Mouse (Mus musculus): Measurements from ENCODE around the gene 2810408A11Rik. TPM values are rescaled to one million over a fixed set of nuclear protein-coding genes. Genes with fewer than 3 reads are reported as not detected.

Gene 2810408A11Rik
- polyA plus RNA-seq, 1 experiment from 2014 or later = 1.2 TPM

- no peaks in the 10 kb centered on the region for H3K27me3 ChIP-seq (ENCODE audit: insufficient read depth, low read length)
- ATAC-seq (no peak), DNase-seq (no peak)
- H3K9me3 ChIP-seq (ENCODE audit: low read length) = no peaks in the 10 kb centered on the region
- TF ChIP-seq EP300 (IDR thresholded peaks at IDR 0.05; ENCODE audit: low read depth) (no peak), CTCF (IDR thresholded peaks at IDR 0.05; ENCODE audit: low read depth) (no peak)
- peaks cover 30% of the 10 kb centered on the region for H3K4me1 ChIP-seq (ENCODE audit: insufficient read depth)
- H3K36me3 ChIP-seq (replicated peaks; ENCODE audit: insufficient read depth, low read length) = peaks cover 76% of the 10 kb centered on the region
- no peak overlapping the region for H3K27ac ChIP-seq (ENCODE audit: low read depth)
- WGBS (ENCODE audit: insufficient replicate concordance) = 93% methylated on average over 6 of the region's 6 CpGs
- no peak overlapping the region for H3K9ac ChIP-seq (replicated peaks)
- H3K4me2 ChIP-seq (ENCODE audit: low read depth, low read length) = no peak overlapping the region
- H3K4me3 ChIP-seq (ENCODE audit: low read depth, low read length) = no peak overlapping the region
Measured at GRCm38 (mm10) chr11:69911701-69912100, 10.9 kb upstream of the 2810408A11Rik start.

GRCm38 (mm10) chr11:69910781-69911560 lies 10.2 kb upstream of the 2810408A11Rik start:
- no peak for DNase-seq
- H3K9me3 ChIP-seq (ENCODE audit: low read length) = no peaks in the 10 kb centered on the region
- no peak overlapping the region for H3K4me3 ChIP-seq (ENCODE audit: low read depth, low read length)
- H3K4me2 ChIP-seq (ENCODE audit: low read depth, low read length) = no peak overlapping the region
- H3K27me3 ChIP-seq (ENCODE audit: insufficient read depth, low read length) = no peaks in the 10 kb centered on the region
- H3K27ac ChIP-seq (ENCODE audit: low read depth) = no peak overlapping the region
- H3K36me3 ChIP-seq (replicated peaks; ENCODE audit: insufficient read depth, low read length) = peaks cover 76% of the 10 kb centered on the region
- peaks cover 22% of the 10 kb centered on the region for H3K4me1 ChIP-seq (ENCODE audit: insufficient read depth)
- WGBS (ENCODE audit: insufficient replicate concordance) = 88% methylated on average over 17 of the region's 17 CpGs
- no peak overlapping the region for H3K9ac ChIP-seq (replicated peaks)
- ATAC-seq = no peak
- TF ChIP-seq EP300 (IDR thresholded peaks at IDR 0.05; ENCODE audit: low read depth) = no peak

DNA sequence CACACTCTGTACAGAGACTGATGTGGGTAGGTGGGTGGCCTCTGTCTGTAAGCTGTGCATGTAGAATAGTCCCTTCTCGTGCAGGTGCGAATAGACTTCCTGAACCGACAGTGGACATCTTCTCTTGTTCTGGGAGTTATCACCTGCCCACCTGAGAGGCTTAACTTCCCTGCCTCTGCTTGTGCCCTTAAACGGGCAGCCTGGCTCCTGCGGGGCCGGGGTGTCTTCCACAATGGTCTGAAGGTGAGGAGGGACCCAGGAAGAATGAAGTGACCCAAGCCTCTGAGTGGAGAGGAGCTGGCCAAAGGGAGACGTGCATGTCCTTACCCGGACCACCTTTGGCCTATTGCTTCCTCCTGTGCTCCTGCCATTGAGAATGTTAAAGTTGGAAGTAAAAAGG lies 9.4 kb upstream of the 2810408A11Rik start:
- Histone ChIP-seq H3K9ac (replicated peaks) (no peak overlapping the region), H3K4me1 (ENCODE audit: insufficient read depth) (peaks cover 15% of the 10 kb centered on the region), H3K9me3 (ENCODE audit: low read length) (no peaks in the 10 kb centered on the region), H3K4me3 (ENCODE audit: low read depth, low read length) (no peak overlapping the region), H3K27ac (ENCODE audit: low read depth) (no peak overlapping the region), H3K4me2 (ENCODE audit: low read depth, low read length) (no peak overlapping the region), H3K36me3 (replicated peaks; ENCODE audit: insufficient read depth, low read length) (peaks cover 76% of the 10 kb centered on the region), H3K27me3 (ENCODE audit: insufficient read depth, low read length) (no peaks in the 10 kb centered on the region)
- DNase-seq (peak; percentile 10), ATAC-seq (no peak)
- 90% methylated on average over 8 of the region's 8 CpGs for WGBS (ENCODE audit: insufficient replicate concordance)
- TF ChIP-seq CTCF (IDR thresholded peaks at IDR 0.05; ENCODE audit: low read depth) = no peak
- no peak for TF ChIP-seq EP300 (IDR thresholded peaks at IDR 0.05; ENCODE audit: low read depth)

DNA sequence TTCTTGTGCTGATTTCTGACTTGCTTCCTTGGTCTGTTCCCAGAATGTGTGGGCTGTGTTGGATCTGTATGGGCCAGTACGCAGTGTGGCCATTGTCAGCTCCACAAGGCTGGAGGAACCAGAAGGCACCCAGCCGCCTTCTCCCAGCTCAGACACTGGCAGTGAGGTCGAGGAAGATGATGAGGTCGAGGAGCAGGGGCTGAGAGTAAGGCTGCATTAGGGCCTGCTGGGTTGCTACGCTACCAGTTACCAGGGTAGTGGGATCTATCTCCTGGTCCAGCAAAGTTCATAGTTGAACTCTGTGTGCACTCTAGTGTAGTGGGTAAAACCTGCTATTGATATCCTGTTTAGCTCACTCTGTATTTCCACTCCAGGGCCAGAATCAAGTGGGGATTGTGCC lies 8.4 kb upstream of the 2810408A11Rik start:
- ATAC-seq = no peak
- H3K4me3 ChIP-seq (ENCODE audit: low read depth, low read length) = no peak overlapping the region
- H3K9ac ChIP-seq (replicated peaks) = no peak overlapping the region
- no peaks in the 10 kb centered on the region for H3K27me3 ChIP-seq (ENCODE audit: insufficient read depth, low read length)
- H3K4me2 ChIP-seq (ENCODE audit: low read depth, low read length) = no peak overlapping the region
- 76% methylated on average over 5 of the region's 5 CpGs for whole genome bisulfite sequencing (ENCODE audit: insufficient replicate concordance)
- H3K36me3 ChIP-seq (replicated peaks; ENCODE audit: insufficient read depth, low read length) = peaks cover 78% of the 10 kb centered on the region
- TF ChIP-seq CTCF (IDR thresholded peaks at IDR 0.05; ENCODE audit: low read depth) = no peak
- TF ChIP-seq EP300 (IDR thresholded peaks at IDR 0.05; ENCODE audit: low read depth) = no peak
- no peaks in the 10 kb centered on the region for H3K9me3 ChIP-seq (ENCODE audit: low read length)
- DNase-seq = no peak
- H3K4me1 ChIP-seq (ENCODE audit: insufficient read depth) = peaks cover 5% of the 10 kb centered on the region
- H3K27ac ChIP-seq (ENCODE audit: low read depth) = no peak overlapping the region

DNA sequence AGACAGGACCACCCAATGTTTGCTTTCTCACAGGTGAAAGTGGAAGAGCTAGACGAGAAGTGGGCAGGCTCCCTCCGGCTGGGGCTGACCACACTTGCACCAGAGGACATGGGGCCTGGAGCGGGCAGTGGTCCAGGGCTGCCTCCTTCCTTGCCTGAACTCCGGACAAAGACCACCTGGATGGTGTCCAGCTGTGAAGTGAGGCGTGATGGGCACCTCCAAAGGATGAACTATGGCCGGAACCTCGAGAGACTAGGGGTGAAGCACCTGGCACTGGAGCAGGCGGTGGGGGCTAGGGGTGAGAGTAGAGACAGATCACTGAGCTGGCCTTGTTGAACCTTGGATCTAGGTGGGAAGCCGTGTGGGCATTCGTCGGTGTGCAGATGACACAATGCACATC lies 7.9 kb upstream of the 2810408A11Rik start:
- no peaks in the 10 kb centered on the region for H3K27me3 ChIP-seq (ENCODE audit: insufficient read depth, low read length)
- no peak for ATAC-seq
- H3K27ac ChIP-seq (ENCODE audit: low read depth) = no peak overlapping the region
- H3K4me1 ChIP-seq (ENCODE audit: insufficient read depth) = peaks cover 5% of the 10 kb centered on the region
- no peak for TF ChIP-seq EP300 (IDR thresholded peaks at IDR 0.05; ENCODE audit: low read depth)
- H3K9me3 ChIP-seq (ENCODE audit: low read length) = no peaks in the 10 kb centered on the region
- H3K36me3 ChIP-seq (replicated peaks; ENCODE audit: insufficient read depth, low read length) = peaks cover 78% of the 10 kb centered on the region
- H3K4me2 ChIP-seq (ENCODE audit: low read depth, low read length) = no peak overlapping the region
- no peak overlapping the region for H3K4me3 ChIP-seq (ENCODE audit: low read depth, low read length)
- H3K9ac ChIP-seq (replicated peaks) = no peak overlapping the region
- DNase-seq = no peak
- 92% methylated on average over 11 of the region's 11 CpGs for WGBS (ENCODE audit: insufficient replicate concordance)

GRCm38 (mm10) chr11:69904311-69904710 lies 3.5 kb upstream of the 2810408A11Rik start:
- Histone ChIP-seq H3K4me2 (ENCODE audit: low read depth, low read length) (no peak overlapping the region), H3K9me3 (ENCODE audit: low read length) (no peaks in the 10 kb centered on the region), H3K9ac (replicated peaks) (no peak overlapping the region), H3K4me3 (ENCODE audit: low read depth, low read length) (no peak overlapping the region), H3K27ac (ENCODE audit: low read depth) (no peak overlapping the region), H3K36me3 (replicated peaks; ENCODE audit: insufficient read depth, low read length) (peaks cover 50% of the 10 kb centered on the region), H3K4me1 (ENCODE audit: insufficient read depth) (peaks cover 21% of the 10 kb centered on the region), H3K27me3 (ENCODE audit: insufficient read depth, low read length) (0 out of 2 replicates have a peak, but pooled peaks cover 5% of the 10 kb centered on the region)
- TF ChIP-seq EP300 (IDR thresholded peaks at IDR 0.05; ENCODE audit: low read depth) (no peak), CTCF (IDR thresholded peaks at IDR 0.05; ENCODE audit: low read depth) (no peak)
- DNase-seq = peak; percentile 11
- ATAC-seq = no peak
- WGBS (ENCODE audit: insufficient replicate concordance) = 89% methylated on average over 9 of the region's 9 CpGs

All from liver, postnatal 0 days (tissue).